Mouse (Mus musculus): ENCODE measurements around the gene Olfr149. TPM values are rescaled to one million over a fixed set of nuclear protein-coding genes. Genes with fewer than 3 reads are reported as not detected.

Gene Olfr149
- polyA plus RNA-seq, 1 experiment = not detected

GRCm38 (mm10) chr9:39679280-39679679 is 27.6 kb downstream of the Olfr149 start:
- Histone ChIP-seq H3K27me3 (ENCODE audit: control insufficient read depth, insufficient read depth, low read length) (no peaks in the 10 kb centered on the region), H3K27ac (ENCODE audit: control insufficient read depth, insufficient read depth, low read length) (no peak overlapping the region), H3K4me1 (replicated peaks; ENCODE audit: control insufficient read depth, insufficient read depth, low read length) (no peaks in the 10 kb centered on the region), H3K36me3 (ENCODE audit: control insufficient read depth, insufficient read depth, low read length) (no peaks in the 10 kb centered on the region), H3K4me3 (ENCODE audit: control insufficient read depth, insufficient read depth, low read length) (no peak overlapping the region)
- no peak for DNase-seq
- 7% methylated on average over 2 of the region's 2 CpGs for WGBS
- no peak for TF ChIP-seq CTCF (IDR thresholded peaks at IDR 0.05; ENCODE audit: borderline replicate concordance, control insufficient read depth, extremely low read depth, insufficient read depth, low read length, poor library complexity)
- no peak for TF ChIP-seq POLR2A (IDR thresholded peaks at IDR 0.05; ENCODE audit: control insufficient read depth, extremely low read depth, insufficient read depth, low read length, poor library complexity)

GRCm38 (mm10) chr9:39678557-39678956 is 28.4 kb downstream of the Olfr149 start:
- H3K27ac ChIP-seq (ENCODE audit: control insufficient read depth, insufficient read depth, low read length) = no peak overlapping the region
- no peak overlapping the region for H3K4me3 ChIP-seq (ENCODE audit: control insufficient read depth, insufficient read depth, low read length)
- H3K4me1 ChIP-seq (replicated peaks; ENCODE audit: control insufficient read depth, insufficient read depth, low read length) = no peaks in the 10 kb centered on the region
- TF ChIP-seq CTCF (IDR thresholded peaks at IDR 0.05; ENCODE audit: borderline replicate concordance, control insufficient read depth, extremely low read depth, insufficient read depth, low read length, poor library complexity) = no peak
- no peak for TF ChIP-seq POLR2A (IDR thresholded peaks at IDR 0.05; ENCODE audit: control insufficient read depth, extremely low read depth, insufficient read depth, low read length, poor library complexity)
- over 99% methylated on average over 2 of the region's 2 CpGs for WGBS
- H3K36me3 ChIP-seq (ENCODE audit: control insufficient read depth, insufficient read depth, low read length) = no peaks in the 10 kb centered on the region
- no peaks in the 10 kb centered on the region for H3K27me3 ChIP-seq (ENCODE audit: control insufficient read depth, insufficient read depth, low read length)
- DNase-seq = no peak

GRCm38 (mm10) chr9:39674820-39675219 is 32.1 kb downstream of the Olfr149 start:
- Histone ChIP-seq H3K27ac (ENCODE audit: control insufficient read depth, insufficient read depth, low read length) (no peak overlapping the region), H3K4me1 (replicated peaks; ENCODE audit: control insufficient read depth, insufficient read depth, low read length) (no peaks in the 10 kb centered on the region), H3K36me3 (ENCODE audit: control insufficient read depth, insufficient read depth, low read length) (no peaks in the 10 kb centered on the region), H3K27me3 (ENCODE audit: control insufficient read depth, insufficient read depth, low read length) (no peaks in the 10 kb centered on the region), H3K4me3 (ENCODE audit: control insufficient read depth, insufficient read depth, low read length) (no peak overlapping the region)
- DNase-seq = no peak
- 86% methylated on average over 2 of the region's 2 CpGs for WGBS
- TF ChIP-seq CTCF (IDR thresholded peaks at IDR 0.05; ENCODE audit: borderline replicate concordance, control insufficient read depth, extremely low read depth, insufficient read depth, low read length, poor library complexity) = no peak
- TF ChIP-seq POLR2A (IDR thresholded peaks at IDR 0.05; ENCODE audit: control insufficient read depth, extremely low read depth, insufficient read depth, low read length, poor library complexity) = no peak

- no peaks in the 10 kb centered on the region for H3K4me1 ChIP-seq (replicated peaks; ENCODE audit: control insufficient read depth, insufficient read depth, low read length)
- DNase-seq = no peak
- no peaks in the 10 kb centered on the region for H3K36me3 ChIP-seq (ENCODE audit: control insufficient read depth, insufficient read depth, low read length)
- TF ChIP-seq POLR2A (IDR thresholded peaks at IDR 0.05; ENCODE audit: control insufficient read depth, extremely low read depth, insufficient read depth, low read length, poor library complexity) (no peak), CTCF (IDR thresholded peaks at IDR 0.05; ENCODE audit: borderline replicate concordance, control insufficient read depth, extremely low read depth, insufficient read depth, low read length, poor library complexity) (no peak)
- 80% methylated on average over 2 of the region's 2 CpGs for WGBS
- no peak overlapping the region for H3K4me3 ChIP-seq (ENCODE audit: control insufficient read depth, insufficient read depth, low read length)
- H3K27me3 ChIP-seq (ENCODE audit: control insufficient read depth, insufficient read depth, low read length) = no peaks in the 10 kb centered on the region
- H3K27ac ChIP-seq (ENCODE audit: control insufficient read depth, insufficient read depth, low read length) = no peak overlapping the region
Measured at GRCm38 (mm10) chr9:39669723-39670122, 37.2 kb downstream of the Olfr149 start.

- Histone ChIP-seq H3K27me3 (ENCODE audit: control insufficient read depth, insufficient read depth, low read length) (no peaks in the 10 kb centered on the region), H3K4me1 (replicated peaks; ENCODE audit: control insufficient read depth, insufficient read depth, low read length) (no peaks in the 10 kb centered on the region), H3K36me3 (ENCODE audit: control insufficient read depth, insufficient read depth, low read length) (no peaks in the 10 kb centered on the region), H3K4me3 (ENCODE audit: control insufficient read depth, insufficient read depth, low read length) (no peak within 1 kb of the TSS), H3K27ac (ENCODE audit: control insufficient read depth, insufficient read depth, low read length) (no peak within 1 kb of the TSS)
- WGBS = 93% methylated on average over 1 of the region's 1 CpGs
- no peak for DNase-seq
- TF ChIP-seq CTCF (IDR thresholded peaks at IDR 0.05; ENCODE audit: borderline replicate concordance, control insufficient read depth, extremely low read depth, insufficient read depth, low read length, poor library complexity) = no peak
- TF ChIP-seq POLR2A (IDR thresholded peaks at IDR 0.05; ENCODE audit: control insufficient read depth, extremely low read depth, insufficient read depth, low read length, poor library complexity) = no peak
Measured at GRCm38 (mm10) chr9:39666905-39667304, 40.0 kb downstream of the Olfr149 start, which contains the start of gene Olfr963. Olfr963 (plus strand) TSS chr9:39667205.

GRCm38 (mm10) chr9:39654756-39655396 is 52.0 kb downstream of the Olfr149 start:
- no peaks in the 10 kb centered on the region for H3K4me1 ChIP-seq (replicated peaks; ENCODE audit: control insufficient read depth, insufficient read depth, low read length)
- no peak overlapping the region for H3K4me3 ChIP-seq (ENCODE audit: control insufficient read depth, insufficient read depth, low read length)
- TF ChIP-seq POLR2A (IDR thresholded peaks at IDR 0.05; ENCODE audit: control insufficient read depth, extremely low read depth, insufficient read depth, low read length, poor library complexity) = no peak
- TF ChIP-seq CTCF (IDR thresholded peaks at IDR 0.05; ENCODE audit: borderline replicate concordance, control insufficient read depth, extremely low read depth, insufficient read depth, low read length, poor library complexity) = no peak
- no peaks in the 10 kb centered on the region for H3K27me3 ChIP-seq (ENCODE audit: control insufficient read depth, insufficient read depth, low read length)
- no peak for DNase-seq
- no peaks in the 10 kb centered on the region for H3K36me3 ChIP-seq (ENCODE audit: control insufficient read depth, insufficient read depth, low read length)
- H3K27ac ChIP-seq (ENCODE audit: control insufficient read depth, insufficient read depth, low read length) = no peak overlapping the region
- WGBS = 77% methylated on average over 6 of the region's 6 CpGs

Other genes starting within 250 kb of the Olfr149 start
- gene Olfr955, start 235.2 kb downstream of the Olfr149 start, polyA plus RNA-seq (2012; rRNA removed) = not detected in 2 replicates
- gene Olfr44, start 213.1 kb downstream of the Olfr149 start, polyA plus RNA-seq (2012; rRNA removed) = not detected in 2 replicates
- not detected in 2 replicates for gene Olfr957, start 191.3 kb downstream of the Olfr149 start, polyA plus RNA-seq (2012; rRNA removed)
- gene Olfr958, start 153.1 kb downstream of the Olfr149 start, polyA plus RNA-seq (2012; rRNA removed) = not detected in 2 replicates
- gene Olfr959, start 131.5 kb downstream of the Olfr149 start, polyA plus RNA-seq (2012; rRNA removed) = not detected in 2 replicates
- gene AW551984, start 102.7 kb downstream of the Olfr149 start, polyA plus RNA-seq (2012; rRNA removed) = 0.63 and 1.1 TPM in 2 replicates
- gene Olfr148, start 96.5 kb downstream of the Olfr149 start, polyA plus RNA-seq (2012; rRNA removed) = not detected in 2 replicates
- gene Olfr960, start 85.7 kb downstream of the Olfr149 start, polyA plus RNA-seq (2012; rRNA removed) = not detected in 2 replicates
- not detected in 2 replicates for gene Olfr961, start 62.0 kb downstream of the Olfr149 start, polyA plus RNA-seq (2012; rRNA removed)
- not detected in 2 replicates for gene Olfr963, start 39.9 kb downstream of the Olfr149 start, polyA plus RNA-seq (2012; rRNA removed)
- not detected in 2 replicates for gene Olfr965, start 4.2 kb upstream of the Olfr149 start, polyA plus RNA-seq (2012; rRNA removed)
- gene Olfr150, start 23.9 kb upstream of the Olfr149 start, polyA plus RNA-seq (2012; rRNA removed) = not detected in 2 replicates
- gene Olfr967, start 39.1 kb upstream of the Olfr149 start, polyA plus RNA-seq (2012; rRNA removed) = not detected in 2 replicates
- gene Olfr968, start 76.1 kb upstream of the Olfr149 start, polyA plus RNA-seq (2012; rRNA removed) = not detected in 2 replicates
- gene Olfr969, start 83.8 kb upstream of the Olfr149 start, polyA plus RNA-seq (2012; rRNA removed) = not detected in 2 replicates
- not detected in 2 replicates for gene Olfr970, start 101.7 kb upstream of the Olfr149 start, polyA plus RNA-seq (2012; rRNA removed)
- gene Olfr971, start 129.8 kb upstream of the Olfr149 start, polyA plus RNA-seq (2012; rRNA removed) = not detected in 2 replicates
- gene Olfr972, start 159.3 kb upstream of the Olfr149 start, polyA plus RNA-seq (2012; rRNA removed) = not detected in 2 replicates
- gene Olfr229, start 200.2 kb upstream of the Olfr149 start, polyA plus RNA-seq (2012; rRNA removed) = not detected in 2 replicates
- not detected in 2 replicates for gene Olfr974, start 230.4 kb upstream of the Olfr149 start, polyA plus RNA-seq (2012; rRNA removed)
- not detected in 2 replicates for gene Olfr975, start 244.9 kb upstream of the Olfr149 start, polyA plus RNA-seq (2012; rRNA removed)

Data from thymus, adult 2 months (tissue).